Mouse (Mus musculus) limb, embryonic 11.5 days (tissue): Measurements from ENCODE around the gene Vps13c. TPM values are rescaled to one million over a fixed set of nuclear protein-coding genes. Genes with fewer than 3 reads are reported as not detected.

ENCODE experiments used
- ATAC-seq: fragments of 200-750 bp; cut with Nextera tagmentation; 2 replicates; pipeline ENCODE4 v1.8.0; 2017; ENCODE audit warnings: low read depth; ENCODE audit not compliant: insufficient number of reproducible peaks, low FRiP score, low TSS enrichment
- DNase-seq: peaks from one replicate; pipeline ENCODE4 v3.0.0-alpha.2; 2015; ENCODE audit warnings: low spot score
- H3K27ac ChIP-seq: fragments of 300-500 bp; sonication (generic); replicated peaks from 2 replicates; pipeline ENCODE4 v1.5.1; 2014; ENCODE audit warnings: low read depth, mild to moderate bottlenecking, low read length
- H3K27me3 ChIP-seq: fragments of 300-500 bp; sonication (generic); 2 replicates; pipeline ENCODE4 v1.6.1; 2014; ENCODE audit warnings: mild to moderate bottlenecking, low read length, mixed read lengths; ENCODE audit not compliant: control insufficient read depth, insufficient read depth
- H3K36me3 ChIP-seq: fragments of 300-500 bp; sonication (generic); 2 replicates; pipeline ENCODE4 v1.6.1; 2014; ENCODE audit warnings: mild to moderate bottlenecking, low read length, moderate library complexity, mixed read lengths; ENCODE audit not compliant: control insufficient read depth, insufficient read depth
- H3K4me1 ChIP-seq: fragments of 300-500 bp; sonication (generic); 2 replicates; pipeline ENCODE4 v1.6.1; 2014; ENCODE audit warnings: low read length, mixed read lengths; ENCODE audit not compliant: control insufficient read depth, insufficient read depth
- H3K4me2 ChIP-seq: fragments of 300-500 bp; sonication (generic); 2 replicates; pipeline ENCODE4 v1.6.1; 2014; ENCODE audit warnings: low read depth, mild to moderate bottlenecking, moderate library complexity; ENCODE audit not compliant: severe bottlenecking
- H3K4me3 ChIP-seq: fragments of 300-500 bp; sonication (generic); 2 replicates; pipeline ENCODE4 v1.5.1; 2014; ENCODE audit warnings: low read depth, low read length
- H3K9ac ChIP-seq: fragments of 300-500 bp; sonication (generic); 2 replicates; pipeline ENCODE4 v1.6.1; 2014; ENCODE audit warnings: mild to moderate bottlenecking, low read length
- H3K9me3 ChIP-seq: fragments of 300-500 bp; sonication (generic); 2 replicates; pipeline ENCODE4 v1.6.1; 2016; ENCODE audit warnings: low read length; ENCODE audit not compliant: control insufficient read depth
- WGBS: fragments of 180-500 bp; shearing (Covaris S2); extraction: QIAGEN DNeasy Blood & Tissue Kit; methylation state at CpG from one replicate; pipeline ENCODE4 v1.1.7; 2014; 5-methylcytosine and 5-hydroxymethylcytosine counted together
- polyA plus RNA-seq: library from polyadenylated mRNA; unstranded; fragments of >200 nt; fragmentation: Nextera tagmentation; extraction: Ambion mirVana; gene quantifications from 2 replicates; pipeline ENCODE4 v1.2.1, GENCODE M21; 2014

The Vps13c gene
- polyA plus RNA-seq, 1 experiment from 2014 or later: 4.6 TPM

DNA sequence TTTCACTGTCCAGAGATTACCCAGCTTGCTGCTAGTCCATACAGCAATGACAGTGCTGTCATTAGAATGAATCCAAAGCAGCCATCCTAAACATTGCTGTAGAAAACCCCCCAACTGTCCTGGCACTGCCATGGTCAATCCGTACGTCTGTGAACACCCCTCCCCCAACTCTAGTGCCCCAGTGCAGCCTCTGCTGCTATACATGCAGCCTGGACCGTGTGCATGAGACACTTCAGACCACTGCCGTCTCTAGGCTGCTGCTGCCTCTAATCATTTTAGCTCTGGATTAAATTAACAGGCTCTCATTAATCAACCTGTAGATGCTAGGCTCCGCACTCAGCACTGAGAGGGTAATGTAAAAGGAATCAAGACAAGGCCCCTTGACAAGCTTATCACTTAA lies 33.2 kb upstream of the Vps13c start:
- WGBS: 36% methylated on average over 5 of the region's 5 CpGs
- Histone ChIP-seq H3K4me1 (no peaks in the 10 kb centered on the region), H3K36me3 (no peaks in the 10 kb centered on the region), H3K4me3 (no peak overlapping the region), H3K27me3 (no peaks in the 10 kb centered on the region), H3K9me3 (no peaks in the 10 kb centered on the region), H3K9ac (no peak overlapping the region), H3K27ac (no peak overlapping the region), H3K4me2 (no peak overlapping the region)
- ATAC-seq (no peak), DNase-seq (no peak)

DNA sequence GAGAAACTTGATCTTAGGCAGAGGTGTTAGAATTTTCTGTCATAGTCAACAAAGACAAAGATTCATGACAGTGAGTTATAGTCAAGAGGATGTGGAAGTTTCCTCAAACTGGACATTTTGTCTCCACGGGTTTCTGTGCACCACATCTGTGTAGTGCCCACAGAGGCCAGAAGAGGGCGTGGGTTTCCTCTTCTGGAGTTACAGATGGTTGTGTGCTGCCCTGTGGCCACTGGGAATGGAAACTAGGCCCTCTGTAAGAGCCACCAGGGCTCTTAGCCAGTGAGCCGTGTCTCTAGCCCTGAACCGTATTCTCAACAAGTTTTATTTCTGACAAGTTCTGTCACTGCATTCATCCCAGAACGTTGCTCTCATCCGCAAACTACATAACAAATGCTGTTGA lies 29.7 kb upstream of the Vps13c start:
- ATAC-seq: no peak
- DNase-seq: no peak
- 64% methylated on average over 6 of the region's 6 CpGs for WGBS

DNA sequence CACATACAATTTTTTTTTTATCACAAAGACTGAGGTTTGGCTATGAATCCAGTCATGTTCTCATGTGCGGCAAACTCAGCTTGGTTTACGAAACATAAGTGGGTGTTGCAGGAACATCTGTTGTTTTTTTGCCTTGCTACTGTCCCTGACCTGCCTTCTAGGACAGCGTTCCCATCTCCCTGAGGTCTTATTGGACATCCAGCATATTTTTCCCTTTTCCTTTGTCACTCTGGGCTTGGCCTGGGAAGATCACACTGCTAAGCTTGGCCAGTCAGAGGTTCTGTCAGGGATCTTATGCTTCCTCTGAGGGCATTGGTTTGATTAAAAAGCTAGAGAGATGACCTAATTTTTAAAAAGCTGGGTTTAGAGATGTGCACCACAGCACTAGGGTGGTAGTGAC lies 29.1 kb upstream of the Vps13c start:
- H3K27me3 ChIP-seq: no peaks in the 10 kb centered on the region
- H3K9ac ChIP-seq: no peak overlapping the region
- 93% methylated on average over 3 of the region's 3 CpGs for WGBS
- ATAC-seq (no peak), DNase-seq (no peak)
- H3K9me3 ChIP-seq: no peaks in the 10 kb centered on the region
- no peaks in the 10 kb centered on the region for H3K36me3 ChIP-seq
- no peak overlapping the region for H3K27ac ChIP-seq
- no peak overlapping the region for H3K4me2 ChIP-seq
- H3K4me3 ChIP-seq: no peak overlapping the region
- peaks cover 13% of the 10 kb centered on the region for H3K4me1 ChIP-seq

More for the DNA sequence above, 29.7 kb upstream of the Vps13c start:
- Histone ChIP-seq H3K4me1 (peaks cover 13% of the 10 kb centered on the region), H3K4me3 (no peak overlapping the region), H3K27ac (no peak overlapping the region), H3K27me3 (no peaks in the 10 kb centered on the region), H3K9ac (no peak overlapping the region), H3K36me3 (no peaks in the 10 kb centered on the region), H3K4me2 (no peak overlapping the region), H3K9me3 (no peaks in the 10 kb centered on the region)

DNA sequence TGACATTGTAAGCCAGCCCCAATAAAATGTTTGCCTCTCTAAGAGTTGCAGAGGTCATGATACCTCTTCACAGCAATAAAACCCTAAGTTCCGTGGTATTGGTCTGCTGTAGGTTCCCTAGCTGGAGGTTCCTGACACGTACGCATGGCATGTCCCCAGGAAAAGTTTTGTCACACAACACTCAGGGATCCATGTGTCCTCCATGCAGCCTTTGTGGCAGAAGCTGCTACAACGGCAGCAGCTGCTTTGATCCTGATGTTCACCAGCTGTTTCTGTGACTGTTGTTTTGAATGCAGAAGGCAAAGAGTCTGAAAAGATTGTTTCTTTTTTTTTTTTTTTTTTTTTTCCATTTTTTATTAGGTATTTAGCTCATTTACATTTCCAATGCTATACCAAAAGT lies 27.0 kb upstream of the Vps13c start:
- Histone ChIP-seq H3K4me1 (peaks cover 13% of the 10 kb centered on the region), H3K36me3 (no peaks in the 10 kb centered on the region), H3K4me3 (no peak overlapping the region), H3K4me2 (no peak overlapping the region), H3K27me3 (no peaks in the 10 kb centered on the region), H3K9me3 (no peaks in the 10 kb centered on the region), H3K27ac (peak overlapping the region; percentile 72; the same call in 1 of the 2 replicates), H3K9ac (no peak overlapping the region)
- 60% methylated on average over 4 of the region's 4 CpGs for WGBS
- DNase-seq (peak; percentile 33), ATAC-seq (no peak)

DNA sequence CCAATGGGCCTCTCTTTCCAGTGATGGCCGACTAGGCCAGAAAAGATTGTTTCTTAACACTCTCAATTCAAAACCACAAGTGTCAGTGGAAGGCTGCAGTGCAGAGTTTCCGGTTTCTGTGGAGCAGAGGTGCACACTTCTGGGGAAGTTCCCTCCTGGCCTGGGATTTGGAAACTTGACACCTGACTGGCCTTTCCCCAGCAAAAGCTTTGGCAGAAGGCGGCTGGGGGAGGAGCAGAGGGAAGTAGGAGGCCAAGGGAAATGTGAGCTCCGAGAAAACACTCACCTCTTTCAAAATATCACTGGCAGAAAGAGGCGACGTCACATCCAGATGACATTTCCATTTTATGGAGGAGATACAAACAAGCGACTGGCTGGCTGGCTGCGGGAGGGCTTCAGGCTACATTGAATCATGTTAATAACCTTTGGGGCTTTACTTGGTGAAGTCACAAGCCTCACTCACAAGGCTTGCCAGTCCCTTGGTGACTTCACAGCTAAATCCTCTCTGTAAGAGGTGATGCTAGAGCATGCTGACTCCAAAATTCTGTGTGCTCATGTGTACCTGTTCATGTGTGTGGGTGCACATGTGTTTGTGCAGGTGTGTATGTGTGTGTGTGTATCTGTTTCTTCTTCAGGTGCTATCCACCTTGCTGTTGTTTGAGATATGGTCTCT lies 26.4 kb upstream of the Vps13c start:
- H3K9me3 ChIP-seq: no peaks in the 10 kb centered on the region
- peak; percentile 84 for DNase-seq
- peak overlapping the region; percentile 84 for H3K27ac ChIP-seq
- H3K36me3 ChIP-seq: no peaks in the 10 kb centered on the region
- peak; percentile 73; the same call in 1 of the 2 replicates for ATAC-seq
- no peak overlapping the region for H3K9ac ChIP-seq
- peak overlapping the region; percentile 27; the same call in 1 of the 2 replicates for H3K4me2 ChIP-seq
- no peaks in the 10 kb centered on the region for H3K27me3 ChIP-seq
- 5% methylated on average over 8 of the region's 8 CpGs for WGBS
- H3K4me3 ChIP-seq: no peak overlapping the region
- H3K4me1 ChIP-seq: peaks cover 13% of the 10 kb centered on the region

DNA sequence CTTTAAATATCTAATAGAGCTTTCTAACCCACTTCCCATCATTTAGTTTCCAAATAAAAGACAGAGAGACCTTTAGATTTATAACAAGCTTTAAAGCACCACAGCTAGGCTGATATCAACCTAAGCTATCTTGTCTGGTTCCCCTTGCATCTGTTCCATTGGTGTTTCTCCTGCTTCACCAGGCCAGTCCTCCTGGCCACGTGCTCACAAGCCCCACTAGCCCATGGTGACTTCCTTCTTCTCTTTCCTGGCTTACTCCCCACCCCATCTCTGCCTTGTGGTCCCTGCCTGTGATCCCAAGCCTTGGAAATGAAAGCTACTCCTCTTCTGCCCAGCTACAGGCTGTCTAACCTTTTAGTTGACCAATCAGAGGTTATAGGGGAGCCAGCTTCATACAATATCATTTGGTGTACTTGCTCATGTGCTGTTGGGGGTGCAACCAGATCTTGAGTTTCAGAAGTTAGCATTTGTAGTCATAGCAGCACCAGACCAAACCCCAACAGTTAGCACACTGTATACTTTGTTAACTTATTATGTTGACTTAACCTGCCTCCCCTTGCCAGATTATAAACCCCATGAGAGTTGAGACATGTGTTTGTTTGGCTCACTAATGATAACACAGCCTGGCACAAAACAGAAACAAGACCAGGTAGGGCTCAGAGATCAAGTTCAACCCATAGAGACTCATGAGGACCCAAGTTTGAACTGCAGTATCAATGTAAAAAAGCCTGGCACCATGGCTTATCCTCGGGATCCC lies 23.8 kb upstream of the Vps13c start:
- Histone ChIP-seq H3K9ac (no peak overlapping the region), H3K4me3 (no peak overlapping the region), H3K4me2 (no peak overlapping the region), H3K27ac (no peak overlapping the region), H3K9me3 (no peaks in the 10 kb centered on the region), H3K36me3 (no peaks in the 10 kb centered on the region), H3K27me3 (no peaks in the 10 kb centered on the region), H3K4me1 (peaks cover 13% of the 10 kb centered on the region)
- WGBS: 72% methylated on average over 2 of the region's 2 CpGs
- ATAC-seq (no peak), DNase-seq (no peak)

DNA sequence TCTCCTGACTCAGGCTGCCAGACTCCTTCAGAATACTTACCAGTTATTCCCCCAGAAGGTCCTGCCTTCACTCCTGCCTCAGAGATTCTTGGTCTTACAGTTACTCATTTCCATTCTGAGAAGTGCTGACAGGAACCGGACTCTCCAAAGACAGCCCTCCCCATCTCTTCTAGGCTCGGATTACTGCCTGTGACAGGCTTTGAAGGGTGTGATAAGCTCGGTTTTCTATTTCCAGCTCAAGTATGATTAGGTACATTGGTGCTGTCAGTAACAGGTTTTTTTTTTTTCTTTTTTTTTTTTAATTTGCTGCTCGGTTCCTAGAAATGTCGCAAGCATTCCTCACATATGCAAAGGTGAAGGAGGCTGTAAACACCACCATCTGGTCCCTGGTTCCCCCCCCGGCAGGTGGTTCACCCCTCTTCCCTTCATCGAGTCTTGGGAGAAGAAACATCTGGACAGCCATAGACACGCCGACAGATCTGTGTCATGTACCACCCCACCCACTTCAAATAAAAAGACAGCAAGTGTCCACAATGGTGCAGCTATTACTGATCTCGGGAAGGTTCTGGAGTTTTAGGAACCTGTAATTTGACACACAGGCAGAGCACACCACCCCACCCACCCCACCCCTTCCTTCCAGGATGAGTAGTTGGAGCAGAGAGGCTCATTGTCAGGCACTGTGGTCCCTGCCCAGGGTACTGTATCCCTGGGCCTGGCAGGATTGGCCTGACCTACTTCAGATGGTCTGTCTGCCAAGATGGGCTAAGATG lies 22.1 kb upstream of the Vps13c start:
- H3K4me3 ChIP-seq: no peak overlapping the region
- 33% methylated on average over 10 of the region's 10 CpGs for WGBS
- H3K9ac ChIP-seq: no peak overlapping the region
- H3K27ac ChIP-seq: no peak overlapping the region
- DNase-seq: no peak
- ATAC-seq: 0 out of 2 replicates have a peak, but pooled peaks have one; percentile 28
- H3K36me3 ChIP-seq: no peaks in the 10 kb centered on the region
- H3K4me1 ChIP-seq: peaks cover 9% of the 10 kb centered on the region
- no peak overlapping the region for H3K4me2 ChIP-seq
- no peaks in the 10 kb centered on the region for H3K27me3 ChIP-seq
- H3K9me3 ChIP-seq: no peaks in the 10 kb centered on the region

DNA sequence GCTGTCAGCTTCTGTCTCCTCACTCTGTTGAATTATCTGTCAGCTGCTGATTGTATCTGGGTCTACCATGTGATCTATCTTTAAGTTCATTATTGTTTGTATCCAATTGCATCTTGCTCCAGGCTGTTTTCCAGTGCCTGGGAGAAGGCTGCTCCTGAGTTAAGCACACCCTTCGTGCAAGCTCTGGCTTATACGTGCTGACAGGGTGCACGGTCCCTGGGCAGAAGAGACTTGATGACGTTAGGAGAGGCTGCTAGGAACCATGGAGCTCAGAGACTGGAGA lies 21.6 kb upstream of the Vps13c start:
- no peak for DNase-seq
- Histone ChIP-seq H3K36me3 (no peaks in the 10 kb centered on the region), H3K9me3 (no peaks in the 10 kb centered on the region), H3K4me3 (no peak overlapping the region), H3K4me2 (no peak overlapping the region), H3K4me1 (peaks cover 8% of the 10 kb centered on the region), H3K9ac (no peak overlapping the region), H3K27ac (no peak overlapping the region), H3K27me3 (no peaks in the 10 kb centered on the region)
- 89% methylated on average over 4 of the region's 4 CpGs for WGBS
- ATAC-seq: no peak
